Mouse (Mus musculus) thymus, adult 2 months (tissue): Measurements from ENCODE around the gene Mlxipl.

Experiments used
- CTCF ChIP-seq: fragments of 200-500 bp; IDR thresholded peaks from 2 replicates; pipeline ENCODE4 v1.5.1; 2012; ENCODE audit warnings: mild to moderate bottlenecking, control low read depth, low read length, moderate library complexity, borderline replicate concordance; ENCODE audit not compliant: control insufficient read depth, poor library complexity, insufficient read depth; ENCODE audit errors: extremely low read depth
- POLR2A ChIP-seq: fragments of 200-500 bp; IDR thresholded peaks from 2 replicates; pipeline ENCODE4 v1.6.1; 2012; ENCODE audit warnings: mild to moderate bottlenecking, low read length, control low read depth, moderate library complexity; ENCODE audit not compliant: control insufficient read depth, poor library complexity, insufficient read depth; ENCODE audit errors: extremely low read depth

- TF ChIP-seq POLR2A (no peak), CTCF (no peak)
Measured at GRCm38 (mm10) chr5:135167469-135167868, 77.8 kb downstream of the Mlxipl start.
